Mouse (Mus musculus) stomach, embryonic 16.5 days (tissue): ENCODE data around the gene Wdtc1. TPM values are rescaled to one million over a fixed set of nuclear protein-coding genes. Genes with fewer than 3 reads are reported as not detected.
A peak's percentile ranks its signal among the peaks of the same experiment; 100 is the strongest.

Experiments
- ATAC-seq: fragments of 200-750 bp; cut with Nextera tagmentation; 2 replicates; pipeline ENCODE4 v1.8.0; 2017; ENCODE audit warnings: moderate number of reproducible peaks, moderate TSS enrichment; ENCODE audit not compliant: insufficient read depth, low FRiP score
- H3K27ac ChIP-seq: fragments of 300-500 bp; sonication (generic); 2 replicates; pipeline ENCODE4 v1.5.1; 2014; ENCODE audit warnings: low read length
- H3K27me3 ChIP-seq: fragments of 300-500 bp; sonication (generic); 2 replicates; pipeline ENCODE4 v1.6.1; 2014; ENCODE audit warnings: low read length, control low read depth, mixed read lengths; ENCODE audit not compliant: control insufficient read depth, insufficient read depth
- H3K36me3 ChIP-seq: fragments of 300-500 bp; sonication (generic); 2 replicates; pipeline ENCODE4 v1.6.1; 2014; ENCODE audit warnings: low read length; ENCODE audit not compliant: control insufficient read depth, insufficient read depth
- H3K4me1 ChIP-seq: fragments of 300-500 bp; sonication (generic); 2 replicates; pipeline ENCODE4 v1.6.1; 2014; ENCODE audit warnings: low read length, control low read depth, mixed read lengths; ENCODE audit not compliant: control insufficient read depth, insufficient read depth
- H3K4me2 ChIP-seq: fragments of 300-500 bp; sonication (generic); 2 replicates; pipeline ENCODE4 v1.6.1; 2014; ENCODE audit warnings: low read depth, low read length, mixed read lengths
- H3K4me3 ChIP-seq: fragments of 300-500 bp; sonication (generic); replicated peaks from 2 replicates; pipeline ENCODE4 v1.5.1; 2014; ENCODE audit warnings: mild to moderate bottlenecking, low read length
- H3K9ac ChIP-seq: fragments of 300-500 bp; sonication (generic); 2 replicates; pipeline ENCODE4 v1.6.1; 2014; ENCODE audit warnings: low read length
- H3K9me3 ChIP-seq: fragments of 300-500 bp; sonication (generic); replicated peaks from 2 replicates; pipeline ENCODE4 v1.6.1; 2016; ENCODE audit warnings: low read length, control low read depth; ENCODE audit not compliant: control insufficient read depth
- WGBS: fragments of 180-500 bp; shearing (Covaris S2); extraction: QIAGEN DNeasy Blood & Tissue Kit; methylation state at CpG from one replicate; pipeline ENCODE4 v1.1.7; 2014; 5-methylcytosine and 5-hydroxymethylcytosine counted together
- polyA plus RNA-seq: library from polyadenylated mRNA; unstranded; fragments of >200 nt; fragmentation: Nextera tagmentation; extraction: Ambion mirVana; gene quantifications from 2 replicates; pipeline ENCODE4 v1.2.1, GENCODE M21; 2015

Wdtc1 gene
- polyA plus RNA-seq, 1 experiment from 2014 or later: 14.8 TPM

- no peak overlapping the region for H3K4me3 ChIP-seq
- 89% methylated on average over 12 of the region's 12 CpGs for WGBS
- H3K4me1 ChIP-seq: no peaks in the 10 kb centered on the region
- H3K4me2 ChIP-seq: no peak overlapping the region
- no peak overlapping the region for H3K27ac ChIP-seq
- peaks cover 31% of the 10 kb centered on the region for H3K36me3 ChIP-seq
- no peaks in the 10 kb centered on the region for H3K9me3 ChIP-seq
- H3K27me3 ChIP-seq: no peaks in the 10 kb centered on the region
- H3K9ac ChIP-seq: no peak overlapping the region
- ATAC-seq: no peak
Observed at GRCm38 (mm10) chr4:133266248-133266880, 86.9 kb downstream of the Wdtc1 start.

GRCm38 (mm10) chr4:133265759-133266158 lies 87.5 kb downstream of the Wdtc1 start:
- no peak for ATAC-seq
- Histone ChIP-seq H3K27me3 (no peaks in the 10 kb centered on the region), H3K4me3 (no peak overlapping the region), H3K27ac (no peak overlapping the region), H3K9ac (no peak overlapping the region), H3K36me3 (peaks cover 31% of the 10 kb centered on the region), H3K4me2 (no peak overlapping the region), H3K4me1 (no peaks in the 10 kb centered on the region), H3K9me3 (no peaks in the 10 kb centered on the region)
- WGBS: 74% methylated on average over 4 of the region's 4 CpGs

GRCm38 (mm10) chr4:133265297-133265696 lies 88.0 kb downstream of the Wdtc1 start:
- Histone ChIP-seq H3K36me3 (peaks cover 31% of the 10 kb centered on the region), H3K27ac (no peak overlapping the region), H3K9me3 (no peaks in the 10 kb centered on the region), H3K27me3 (no peaks in the 10 kb centered on the region), H3K4me3 (no peak overlapping the region), H3K4me2 (no peak overlapping the region), H3K9ac (no peak overlapping the region), H3K4me1 (no peaks in the 10 kb centered on the region)
- ATAC-seq: no peak
- 88% methylated on average over 3 of the region's 3 CpGs for WGBS

- Histone ChIP-seq H3K4me3 (no peak overlapping the region), H3K27me3 (no peaks in the 10 kb centered on the region), H3K36me3 (peaks cover 29% of the 10 kb centered on the region), H3K9me3 (no peaks in the 10 kb centered on the region), H3K4me1 (no peaks in the 10 kb centered on the region), H3K9ac (no peak overlapping the region), H3K27ac (no peak overlapping the region), H3K4me2 (no peak overlapping the region)
- no peak for ATAC-seq
- WGBS: 94% methylated on average over 2 of the region's 2 CpGs
Observed at GRCm38 (mm10) chr4:133264559-133264958, 88.7 kb downstream of the Wdtc1 start.

DNA sequence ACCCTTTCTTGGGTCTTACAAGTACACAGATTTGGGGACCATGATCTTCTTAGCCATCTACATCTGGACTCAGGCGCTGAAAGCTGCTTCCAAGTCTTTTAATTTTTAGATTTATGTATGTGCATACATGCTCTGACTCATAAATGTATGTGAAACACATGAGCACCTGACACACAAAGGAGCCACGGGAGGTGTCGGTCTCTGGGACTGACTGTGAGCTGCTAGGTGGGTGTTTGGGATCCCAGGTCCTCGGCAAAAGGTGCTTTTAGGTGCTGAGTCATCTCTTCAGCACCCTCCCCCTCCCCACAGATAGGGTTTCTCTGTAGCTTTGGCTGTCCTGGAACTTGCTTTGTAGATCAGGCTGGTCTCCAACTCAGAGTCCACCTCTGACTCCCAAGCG lies 89.5 kb downstream of the Wdtc1 start:
- no peak overlapping the region for H3K4me3 ChIP-seq
- H3K9ac ChIP-seq: no peak overlapping the region
- no peaks in the 10 kb centered on the region for H3K27me3 ChIP-seq
- no peak overlapping the region for H3K4me2 ChIP-seq
- H3K9me3 ChIP-seq: no peaks in the 10 kb centered on the region
- no peaks in the 10 kb centered on the region for H3K4me1 ChIP-seq
- H3K36me3 ChIP-seq: peaks cover 25% of the 10 kb centered on the region
- ATAC-seq: no peak
- WGBS: 88% methylated on average over 5 of the region's 5 CpGs
- no peak overlapping the region for H3K27ac ChIP-seq

DNA sequence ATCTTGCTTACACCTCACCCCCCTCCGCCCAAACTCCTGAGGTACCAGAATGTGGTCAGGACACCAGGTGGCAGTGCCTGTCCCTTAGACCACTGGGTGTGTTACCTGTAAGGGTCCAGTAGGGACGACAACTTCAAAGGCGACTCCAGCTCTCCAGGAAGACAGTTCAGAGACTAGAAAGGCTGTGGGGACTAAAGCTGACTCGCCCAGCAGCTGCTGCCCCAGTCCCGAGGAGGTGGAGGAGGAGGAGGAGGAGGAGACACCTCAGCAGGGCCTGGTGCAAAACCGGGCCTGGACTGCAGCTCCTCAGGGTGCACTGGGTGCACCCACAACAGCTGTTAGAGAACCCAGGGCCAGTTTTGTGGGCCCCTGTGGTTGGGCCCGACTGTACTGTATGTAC lies 90.4 kb downstream of the Wdtc1 start, which contains the start of gene Sytl1:
TSS of gene Sytl1 (minus strand) at position 232 of the 400 bp plus-strand sequence.
- peak within 1 kb of the TSS; percentile 67 for H3K27ac ChIP-seq
- peak within 1 kb of the TSS; percentile 59 for H3K9ac ChIP-seq
- peak within 1 kb of the TSS; percentile 37 for H3K4me2 ChIP-seq
- 29% methylated on average over 7 of the region's 7 CpGs for WGBS
- peak; percentile 48 for ATAC-seq
- H3K27me3 ChIP-seq: no peaks in the 10 kb centered on the region
- peaks cover 25% of the 10 kb centered on the region for H3K36me3 ChIP-seq
- H3K4me1 ChIP-seq: no peaks in the 10 kb centered on the region
- H3K4me3 ChIP-seq: peak within 1 kb of the TSS; percentile 35
- no peaks in the 10 kb centered on the region for H3K9me3 ChIP-seq

DNA sequence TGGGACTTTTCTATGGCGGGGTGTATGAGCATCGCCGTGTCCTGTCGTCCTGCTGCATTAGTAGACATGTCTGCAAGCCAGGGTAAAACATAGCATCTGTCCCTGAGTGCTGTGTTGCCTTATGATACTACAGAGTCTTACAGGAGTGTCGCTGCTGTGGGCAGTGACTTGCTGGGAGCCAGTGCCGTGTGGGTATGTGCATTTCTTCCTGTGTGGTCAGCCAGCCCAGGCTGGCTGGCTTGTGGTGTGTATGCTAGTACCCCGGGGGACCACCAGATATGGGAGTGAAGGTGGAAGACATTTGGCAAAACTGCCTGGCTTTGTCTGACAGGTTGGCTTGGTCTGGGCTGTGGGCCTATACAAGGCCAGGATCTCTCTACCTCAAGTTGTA lies 90.9 kb downstream of the Wdtc1 start:
- peak overlapping the region; percentile 67 for H3K27ac ChIP-seq
- 67% methylated on average over 7 of the region's 7 CpGs for WGBS
- H3K4me3 ChIP-seq: peak overlapping the region; percentile 35
- ATAC-seq: no peak
- no peaks in the 10 kb centered on the region for H3K4me1 ChIP-seq
- H3K4me2 ChIP-seq: peak overlapping the region; percentile 37
- H3K36me3 ChIP-seq: peaks cover 21% of the 10 kb centered on the region
- no peaks in the 10 kb centered on the region for H3K27me3 ChIP-seq
- H3K9ac ChIP-seq: peak overlapping the region; percentile 59
- H3K9me3 ChIP-seq: no peaks in the 10 kb centered on the region

- peak overlapping the region; percentile 59 for H3K9ac ChIP-seq
- 52% methylated on average over 10 of the region's 10 CpGs for WGBS
- no peaks in the 10 kb centered on the region for H3K9me3 ChIP-seq
- H3K27me3 ChIP-seq: no peaks in the 10 kb centered on the region
- H3K4me2 ChIP-seq: peak overlapping the region; percentile 37
- no peak for ATAC-seq
- H3K36me3 ChIP-seq: peaks cover 18% of the 10 kb centered on the region
- peak overlapping the region; percentile 67 for H3K27ac ChIP-seq
- H3K4me1 ChIP-seq: 0 out of 2 replicates have a peak, but pooled peaks cover 3% of the 10 kb centered on the region
- H3K4me3 ChIP-seq: peak overlapping the region; percentile 35
Observed at GRCm38 (mm10) chr4:133261641-133262374, 91.5 kb downstream of the Wdtc1 start.

DNA sequence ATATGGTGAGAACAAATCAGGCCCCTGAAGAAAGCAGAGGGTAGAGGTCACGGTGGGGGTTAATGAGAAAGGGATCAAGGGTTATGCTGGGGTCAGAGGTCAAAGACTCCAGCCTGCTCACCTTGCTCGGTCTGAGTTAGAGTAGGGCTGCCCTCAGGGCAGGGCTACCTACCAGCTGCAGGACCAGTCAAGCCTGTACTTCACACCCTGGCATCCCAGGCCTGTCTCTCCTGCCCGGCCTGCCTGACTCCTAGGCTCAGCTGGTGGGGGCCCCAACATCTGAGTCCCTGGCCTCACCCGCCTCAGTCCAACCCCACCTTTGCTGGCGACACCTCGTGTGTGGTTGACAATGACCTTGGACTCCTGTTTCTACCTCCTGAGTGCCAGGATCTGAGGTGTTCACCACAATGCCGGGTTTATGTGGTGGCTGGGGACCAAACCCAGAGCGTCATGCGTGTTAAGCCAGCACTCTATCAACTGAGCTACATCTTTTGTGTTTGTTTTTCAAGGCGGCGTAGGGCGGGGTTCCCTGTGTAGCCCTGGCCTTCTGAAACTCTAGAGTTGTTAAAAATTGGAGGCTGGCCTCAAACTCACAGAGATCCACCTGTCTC lies 95.4 kb downstream of the Wdtc1 start:
- no peak overlapping the region; the same call in 1 of the 2 replicates for H3K9ac ChIP-seq
- 0 out of 2 replicates have a peak, but pooled peaks cover 4% of the 10 kb centered on the region for H3K4me1 ChIP-seq
- H3K27me3 ChIP-seq: no peaks in the 10 kb centered on the region
- 61% methylated on average over 12 of the region's 12 CpGs for WGBS
- H3K27ac ChIP-seq: peak overlapping the region; percentile 49
- ATAC-seq: peak; percentile 65
- no peak overlapping the region for H3K4me2 ChIP-seq
- H3K9me3 ChIP-seq: no peaks in the 10 kb centered on the region
- H3K36me3 ChIP-seq: no peaks in the 10 kb centered on the region
- H3K4me3 ChIP-seq: no peak overlapping the region
